Mouse (Mus musculus): ENCODE measurements around the gene Ttc6. TPM values are rescaled to one million over a fixed set of nuclear protein-coding genes. Genes with fewer than 3 reads are reported as not detected.

The Ttc6 gene
- polyA plus RNA-seq, 1 experiment from 2014 or later, result 0.43 TPM

DNA sequence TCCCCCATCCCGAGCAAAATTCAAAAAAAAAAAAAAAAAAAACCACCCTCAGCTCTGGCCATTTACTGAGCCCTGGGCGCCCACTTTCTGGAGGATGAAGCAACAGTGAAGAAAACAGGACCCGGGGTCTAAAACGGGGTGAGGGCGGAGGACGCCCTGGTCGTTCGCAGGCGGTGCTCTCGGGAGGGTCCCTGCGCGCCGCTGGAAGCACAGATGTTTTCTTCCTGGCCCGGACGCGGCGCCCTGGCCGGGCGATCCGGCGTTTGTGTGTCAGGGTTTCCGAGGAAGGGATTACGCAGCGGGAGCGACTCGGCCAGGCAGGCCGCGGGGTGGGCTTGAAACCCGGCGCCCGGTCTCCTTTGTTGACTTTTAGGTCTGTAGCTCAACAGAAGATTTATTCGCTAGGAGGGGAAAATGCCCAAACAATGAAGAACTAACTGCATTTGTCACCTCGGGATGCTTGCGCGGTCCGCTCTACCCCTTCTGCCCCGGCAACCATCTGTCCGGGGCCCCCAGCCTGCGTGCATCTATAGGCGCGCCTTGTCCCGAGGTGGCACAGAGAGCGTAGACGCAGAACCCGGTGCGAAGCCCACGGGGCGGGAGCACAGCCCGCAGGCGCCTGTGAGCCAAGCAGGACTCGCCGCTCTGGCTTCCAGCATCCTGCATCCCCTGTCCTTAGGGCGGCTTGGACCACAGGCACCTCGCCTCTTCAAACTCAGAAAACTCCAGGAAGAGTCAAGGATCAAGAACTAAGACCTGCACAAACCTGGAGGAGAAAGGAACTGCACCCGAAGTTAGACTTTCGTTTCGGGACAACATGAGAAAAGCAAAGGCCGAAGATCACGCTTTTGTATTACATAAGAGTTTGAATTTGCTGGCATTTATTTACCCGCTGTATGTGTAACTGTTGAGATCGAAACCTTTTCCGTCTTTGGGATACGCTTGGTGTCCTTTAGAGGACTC, 25.0 kb upstream of the Ttc6 start:
- TF ChIP-seq CTCF (IDR thresholded peaks at IDR 0.05; ENCODE audit: low read depth), result 0 out of 2 replicates have a peak, but pooled peaks have one; percentile 19
- H3K4me2 ChIP-seq (replicated peaks; ENCODE audit: low read depth), result peak overlapping the region; percentile 74
- H3K27me3 ChIP-seq (replicated peaks; ENCODE audit: control insufficient read depth, insufficient read depth, low read length), result peaks cover 47% of the 10 kb centered on the region
- H3K4me1 ChIP-seq (replicated peaks; ENCODE audit: control insufficient read depth, insufficient read depth, low read length), result no peaks in the 10 kb centered on the region
- no peaks in the 10 kb centered on the region for H3K9me3 ChIP-seq (ENCODE audit: control insufficient read depth)
- H3K9ac ChIP-seq (ENCODE audit: low read depth, low read length), result peak overlapping the region; percentile 71
- peak; percentile 34 for ATAC-seq
- 1% methylated on average over 63 of the region's 63 CpGs for WGBS
- peak overlapping the region; percentile 90 for H3K27ac ChIP-seq (ENCODE audit: low read depth, low read length)
- H3K4me3 ChIP-seq (ENCODE audit: low read depth, low read length), result peak overlapping the region; percentile 55
- no peaks in the 10 kb centered on the region; the same call in 1 of the 2 replicates for H3K36me3 ChIP-seq (ENCODE audit: control insufficient read depth, insufficient read depth)

- Histone ChIP-seq H3K36me3 (ENCODE audit: control insufficient read depth, insufficient read depth) (no peaks in the 10 kb centered on the region; the same call in 1 of the 2 replicates), H3K9me3 (ENCODE audit: control insufficient read depth) (no peaks in the 10 kb centered on the region), H3K4me2 (replicated peaks; ENCODE audit: low read depth) (peak overlapping the region; percentile 74), H3K27ac (ENCODE audit: low read depth, low read length) (peak overlapping the region; percentile 90), H3K4me3 (ENCODE audit: low read depth, low read length) (peak overlapping the region; percentile 55), H3K9ac (ENCODE audit: low read depth, low read length) (peak overlapping the region; percentile 71), H3K27me3 (replicated peaks; ENCODE audit: control insufficient read depth, insufficient read depth, low read length) (peaks cover 43% of the 10 kb centered on the region), H3K4me1 (replicated peaks; ENCODE audit: control insufficient read depth, insufficient read depth, low read length) (no peaks in the 10 kb centered on the region)
- no peak for TF ChIP-seq CTCF (IDR thresholded peaks at IDR 0.05; ENCODE audit: low read depth)
- ATAC-seq, result no peak
- WGBS, result under 1% methylated on average over 10 of the region's 10 CpGs
These were observed 24.3 kb upstream of the Ttc6 start for GRCm38 (mm10) chr12:57539551-57539985.

GRCm38 (mm10) chr12:57541118-57541517, 22.8 kb upstream of the Ttc6 start:
- ATAC-seq, result no peak
- Histone ChIP-seq H3K4me1 (replicated peaks; ENCODE audit: control insufficient read depth, insufficient read depth, low read length) (no peaks in the 10 kb centered on the region), H3K27me3 (replicated peaks; ENCODE audit: control insufficient read depth, insufficient read depth, low read length) (peaks cover 38% of the 10 kb centered on the region), H3K27ac (ENCODE audit: low read depth, low read length) (no peak overlapping the region), H3K4me2 (replicated peaks; ENCODE audit: low read depth) (peak overlapping the region; percentile 84), H3K4me3 (ENCODE audit: low read depth, low read length) (peak overlapping the region; percentile 70), H3K9me3 (ENCODE audit: control insufficient read depth) (no peaks in the 10 kb centered on the region), H3K9ac (ENCODE audit: low read depth, low read length) (no peak overlapping the region), H3K36me3 (ENCODE audit: control insufficient read depth, insufficient read depth) (no peaks in the 10 kb centered on the region; the same call in 1 of the 2 replicates)
- no peak for TF ChIP-seq CTCF (IDR thresholded peaks at IDR 0.05; ENCODE audit: low read depth)
- 6% methylated on average over 6 of the region's 6 CpGs for WGBS

GRCm38 (mm10) chr12:57541931-57542745, 21.8 kb upstream of the Ttc6 start:
- Histone ChIP-seq H3K4me1 (replicated peaks; ENCODE audit: control insufficient read depth, insufficient read depth, low read length) (no peaks in the 10 kb centered on the region), H3K9me3 (ENCODE audit: control insufficient read depth) (no peaks in the 10 kb centered on the region), H3K27ac (ENCODE audit: low read depth, low read length) (peak overlapping the region; percentile 57), H3K36me3 (ENCODE audit: control insufficient read depth, insufficient read depth) (no peaks in the 10 kb centered on the region; the same call in 1 of the 2 replicates), H3K4me2 (replicated peaks; ENCODE audit: low read depth) (peak overlapping the region; percentile 84), H3K4me3 (ENCODE audit: low read depth, low read length) (peak overlapping the region; percentile 70), H3K27me3 (replicated peaks; ENCODE audit: control insufficient read depth, insufficient read depth, low read length) (peaks cover 37% of the 10 kb centered on the region), H3K9ac (ENCODE audit: low read depth, low read length) (peak overlapping the region; percentile 52)
- WGBS, result 1% methylated on average over 39 of the region's 46 CpGs
- peak; percentile 70 for TF ChIP-seq CTCF (IDR thresholded peaks at IDR 0.05; ENCODE audit: low read depth)
- no peak for ATAC-seq

DNA sequence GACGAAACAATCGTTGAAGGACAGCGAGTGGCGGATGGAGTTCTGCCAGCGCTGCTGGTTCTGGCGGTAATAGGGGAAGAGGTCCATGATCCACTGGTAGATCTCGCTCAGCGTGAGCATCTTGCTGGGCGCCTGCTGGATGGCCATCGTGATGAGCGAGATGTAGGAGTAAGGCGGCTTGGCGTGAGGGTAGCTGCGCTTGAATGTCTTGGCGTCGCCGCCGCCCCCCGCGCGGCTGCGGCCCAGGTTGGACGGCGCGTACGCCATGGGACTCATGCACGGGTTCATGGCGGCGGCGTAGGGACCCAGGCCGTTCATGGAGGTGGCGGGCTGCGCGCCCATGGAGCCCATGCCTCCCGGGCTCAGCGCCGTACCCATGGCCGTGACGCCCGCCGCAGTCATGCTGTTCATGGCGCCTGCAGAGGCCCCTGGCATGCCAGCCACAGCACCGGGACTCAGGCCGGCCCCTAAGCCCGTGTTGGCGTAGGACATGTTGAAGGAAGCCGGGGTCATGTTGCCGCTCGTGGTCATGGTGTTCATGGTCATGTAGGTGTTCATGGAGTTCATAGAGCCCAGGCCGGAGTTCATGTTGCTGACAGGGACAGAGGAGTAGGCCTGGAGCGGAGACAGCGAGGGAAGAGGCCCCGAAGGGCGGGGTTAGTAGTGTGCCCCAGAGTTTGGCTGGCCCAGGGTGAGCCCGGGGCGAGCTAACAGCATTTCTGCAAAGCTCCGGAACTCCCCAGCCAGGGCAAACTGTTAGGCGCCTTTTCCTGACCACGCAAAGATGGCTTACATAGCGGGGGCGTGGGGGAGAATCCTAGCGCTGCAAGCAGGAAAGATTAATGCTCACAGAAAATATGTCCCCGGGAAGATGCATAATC, 20.9 kb upstream of the Ttc6 start:
- WGBS, result 2% methylated on average over 63 of the region's 63 CpGs
- peak overlapping the region; percentile 57 for H3K27ac ChIP-seq (ENCODE audit: low read depth, low read length)
- no peaks in the 10 kb centered on the region for H3K4me1 ChIP-seq (replicated peaks; ENCODE audit: control insufficient read depth, insufficient read depth, low read length)
- H3K36me3 ChIP-seq (ENCODE audit: control insufficient read depth, insufficient read depth), result no peaks in the 10 kb centered on the region; the same call in 1 of the 2 replicates
- no peaks in the 10 kb centered on the region for H3K9me3 ChIP-seq (ENCODE audit: control insufficient read depth)
- H3K27me3 ChIP-seq (replicated peaks; ENCODE audit: control insufficient read depth, insufficient read depth, low read length), result peaks cover 38% of the 10 kb centered on the region
- ATAC-seq, result no peak
- H3K4me3 ChIP-seq (ENCODE audit: low read depth, low read length), result peak overlapping the region; percentile 70
- peak overlapping the region; percentile 52 for H3K9ac ChIP-seq (ENCODE audit: low read depth, low read length)
- H3K4me2 ChIP-seq (replicated peaks; ENCODE audit: low read depth), result peak overlapping the region; percentile 84
- TF ChIP-seq CTCF (IDR thresholded peaks at IDR 0.05; ENCODE audit: low read depth), result no peak

Data from intestine, postnatal 0 days (tissue).